Mouse (Mus musculus) MEL-GATA-1-ER (cell line): ENCODE results near the gene Scaf1.

Source experiments
- DNase-seq: peaks from one replicate; pipeline ENCODE4 v3.0.0-alpha.2; 2012; ENCODE audit warnings: low read depth; ENCODE audit errors: extremely low read depth

Scaf1 gene

GRCm38 (mm10) chr7:44957183-44957835 is 58.9 kb downstream of the Scaf1 start:
- DNase-seq = no peak

- DNase-seq = no peak
Measured at GRCm38 (mm10) chr7:44956266-44956665, 59.9 kb downstream of the Scaf1 start.

GRCm38 (mm10) chr7:44955628-44956027 is 60.5 kb downstream of the Scaf1 start:
- no peak for DNase-seq

- DNase-seq = no peak
Measured at GRCm38 (mm10) chr7:44954091-44954885, 61.9 kb downstream of the Scaf1 start.

GRCm38 (mm10) chr7:44953561-44953960 is 62.6 kb downstream of the Scaf1 start:
- no peak for DNase-seq
